Mouse (Mus musculus): ENCODE results near the gene Fubp1.

- TF ChIP-seq CTCF (IDR thresholded peaks at IDR 0.05; ENCODE audit: low read depth, low read length) = no peak
- TF ChIP-seq POLR2A (IDR thresholded peaks at IDR 0.05; ENCODE audit: insufficient read depth, low read length) = no peak
These were observed 64.8 kb downstream of the Fubp1 start for GRCm38 (mm10) chr3:152275008-152275407.

Measured in ES-Bruce4 (cell line).